Comparison of ENCODE assay signal across 8 mouse cellular contexts in genomic region chr7:107664063-107665056, GRCm38 (mm10). TPM values are rescaled to one million over a fixed set of nuclear protein-coding genes. Genes with fewer than 3 reads are reported as not detected.
DNase-seq lines count a peak whose midpoint lies in the region; ATAC-seq lines count a peak whose summit lies in the region.

No protein-coding gene starts in this region.

- peaks cover 42% of the 10 kb centered on the region for H3K27me3 ChIP-seq in forebrain, embryonic 10.5 days (ENCODE audit: poor library complexity, severe bottlenecking)
- H3K27me3 ChIP-seq in forebrain, embryonic 11.5 days (ENCODE audit: control insufficient read depth, insufficient read depth, low read length) = no peaks in the 10 kb centered on the region; the same call in 1 of the 2 replicates
- no peaks in the 10 kb centered on the region for H3K27me3 ChIP-seq in embryonic facial prominence, embryonic 15.5 days
- no peaks in the 10 kb centered on the region for H3K27me3 ChIP-seq in heart, embryonic 15.5 days
- H3K27me3 ChIP-seq in kidney, embryonic 15.5 days = peaks cover 3% of the 10 kb centered on the region; the same call in 1 of the 2 replicates

- peaks cover 71% of the 10 kb centered on the region for H3K4me1 ChIP-seq in forebrain, embryonic 10.5 days
- H3K4me1 ChIP-seq in forebrain, embryonic 11.5 days (replicated peaks; ENCODE audit: control insufficient read depth, insufficient read depth, low read length) = peaks cover 12% of the 10 kb centered on the region
- H3K4me1 ChIP-seq in embryonic facial prominence, embryonic 15.5 days = peaks cover 71% of the 10 kb centered on the region
- peaks cover 43% of the 10 kb centered on the region for H3K4me1 ChIP-seq in heart, embryonic 15.5 days (replicated peaks)
- H3K4me1 ChIP-seq in kidney, embryonic 15.5 days = peaks cover 45% of the 10 kb centered on the region

- H3K4me3 ChIP-seq in forebrain, embryonic 10.5 days = no peak overlapping the region
- no peak overlapping the region for H3K4me3 ChIP-seq in forebrain, embryonic 11.5 days (ENCODE audit: low read depth, low read length)
- peak overlapping the region; percentile 44; the same call in 1 of the 2 replicates for H3K4me3 ChIP-seq in embryonic facial prominence, embryonic 15.5 days (replicated peaks)
- no peak overlapping the region for H3K4me3 ChIP-seq in heart, embryonic 15.5 days
- H3K4me3 ChIP-seq in kidney, embryonic 15.5 days (replicated peaks) = no peak overlapping the region

- DNase-seq in forebrain, embryonic 10.5 days (ENCODE audit: extremely low spot score, low spot score) = no peak
- no peak for DNase-seq in forebrain, embryonic 11.5 days (ENCODE audit: low spot score)
- peak; percentile 61 to 83 for DNase-seq in lung, postnatal 4 days
- DNase-seq in spleen, postnatal 4 days (ENCODE audit: low spot score in 2 of 2) = no peak
- no peak for DNase-seq in ovary, postnatal 36 days (ENCODE audit: low spot score)

- H3K9me3 ChIP-seq in forebrain, embryonic 10.5 days = no peaks in the 10 kb centered on the region
- H3K9me3 ChIP-seq in forebrain, embryonic 11.5 days (ENCODE audit: control insufficient read depth, low read length) = no peaks in the 10 kb centered on the region
- no peaks in the 10 kb centered on the region for H3K9me3 ChIP-seq in embryonic facial prominence, embryonic 15.5 days (replicated peaks)
- H3K9me3 ChIP-seq in heart, embryonic 15.5 days (replicated peaks) = no peaks in the 10 kb centered on the region
- no peaks in the 10 kb centered on the region for H3K9me3 ChIP-seq in kidney, embryonic 15.5 days (replicated peaks)

- no peak overlapping the region for H3K9ac ChIP-seq in forebrain, embryonic 11.5 days (ENCODE audit: low read length)
- H3K9ac ChIP-seq in embryonic facial prominence, embryonic 15.5 days = no peak overlapping the region
- no peak overlapping the region for H3K9ac ChIP-seq in heart, embryonic 15.5 days
- no peak overlapping the region for H3K9ac ChIP-seq in kidney, embryonic 15.5 days

- 52% methylated on average over 8 of the region's 8 CpGs for WGBS in forebrain, embryonic 10.5 days
- WGBS in forebrain, embryonic 11.5 days = 50% methylated on average over 8 of the region's 8 CpGs
- 19% methylated on average over 8 of the region's 8 CpGs for WGBS in embryonic facial prominence, embryonic 15.5 days
- 28% methylated on average over 8 of the region's 8 CpGs for WGBS in heart, embryonic 15.5 days
- 33% methylated on average over 8 of the region's 8 CpGs for WGBS in kidney, embryonic 15.5 days

- no peaks in the 10 kb centered on the region for H3K36me3 ChIP-seq in forebrain, embryonic 10.5 days (replicated peaks)
- no peaks in the 10 kb centered on the region for H3K36me3 ChIP-seq in forebrain, embryonic 11.5 days (ENCODE audit: control insufficient read depth, insufficient read depth, low read length)
- no peaks in the 10 kb centered on the region for H3K36me3 ChIP-seq in embryonic facial prominence, embryonic 15.5 days
- H3K36me3 ChIP-seq in heart, embryonic 15.5 days = no peaks in the 10 kb centered on the region
- no peaks in the 10 kb centered on the region for H3K36me3 ChIP-seq in kidney, embryonic 15.5 days

- ATAC-seq in forebrain, embryonic 11.5 days (replicated peaks; ENCODE audit: low FRiP score) = no peak
- ATAC-seq in embryonic facial prominence, embryonic 15.5 days (ENCODE audit: insufficient number of reproducible peaks, low FRiP score, low TSS enrichment, low read depth) = peak; percentile 71
- ATAC-seq in heart, embryonic 15.5 days (replicated peaks; ENCODE audit: insufficient number of reproducible peaks, insufficient read depth, low FRiP score, low read depth) = peak; percentile 53
- ATAC-seq in kidney, embryonic 15.5 days (replicated peaks; ENCODE audit: low FRiP score) = peak; percentile 20; the same call in 1 of the 2 replicates

- H3K4me2 ChIP-seq in forebrain, embryonic 11.5 days (ENCODE audit: low read depth, low read length, severe bottlenecking) = no peak overlapping the region
- H3K4me2 ChIP-seq in embryonic facial prominence, embryonic 15.5 days (replicated peaks) = peak overlapping the region; percentile 48
- H3K4me2 ChIP-seq in heart, embryonic 15.5 days = peak overlapping the region; percentile 63
- H3K4me2 ChIP-seq in kidney, embryonic 15.5 days = no peak overlapping the region; the same call in 1 of the 2 replicates

- peak overlapping the region; percentile 88 for H3K27ac ChIP-seq in forebrain, embryonic 10.5 days
- H3K27ac ChIP-seq in forebrain, embryonic 11.5 days (ENCODE audit: low read depth, low read length) = no peak overlapping the region
- H3K27ac ChIP-seq in embryonic facial prominence, embryonic 15.5 days (replicated peaks) = peak overlapping the region; percentile 95
- H3K27ac ChIP-seq in heart, embryonic 15.5 days = peak overlapping the region; percentile 95
- peak overlapping the region; percentile 87 for H3K27ac ChIP-seq in kidney, embryonic 15.5 days

RNA-seq across cellular contexts. Expression of gene 5330417H12Rik, which starts 39.4 kb away (rescaled TPM):
- not detected in 2 replicates for polyA plus RNA-seq in forebrain, embryonic 10.5 days (2016; fragmentation: Nextera tagmentation; extraction: Ambion mirVana)
- not detected in 2 replicates for polyA plus RNA-seq in forebrain, embryonic 11.5 days (2014; fragmentation: Nextera tagmentation; extraction: Ambion mirVana)
- 0.23 TPM in 1 of 2 replicates, not detected in the other for polyA plus RNA-seq in embryonic facial prominence, embryonic 15.5 days (2015; fragmentation: Nextera tagmentation; extraction: Ambion mirVana)
- polyA plus RNA-seq in heart, embryonic 15.5 days (2015; fragmentation: Nextera tagmentation; extraction: Ambion mirVana) = not detected in 2 replicates
- polyA plus RNA-seq in kidney, embryonic 15.5 days (2015; fragmentation: Nextera tagmentation; extraction: Ambion mirVana) = not detected in 2 replicates

Comparison
In these comparisons a context has a peak if more than half of its experiments do, and no peak if none do; other contexts are left out.
1. DNase-seq: peak in lung, postnatal 4 days (2 of 2); none in forebrain, embryonic 10.5 days (single experiment), forebrain, embryonic 11.5 days (single experiment), spleen, postnatal 4 days (0 of 2) and ovary, postnatal 36 days (single experiment).
2. H3K4me2 ChIP-seq: peak in embryonic facial prominence, embryonic 15.5 days (single experiment) and heart, embryonic 15.5 days (single experiment); none in forebrain, embryonic 11.5 days (single experiment) and kidney, embryonic 15.5 days (single experiment).